Mouse (Mus musculus) erythroblast, embryonic 14.5 days (primary cell): Measurements from ENCODE around the gene Zdhhc13. TPM values are rescaled to one million over a fixed set of nuclear protein-coding genes. Genes with fewer than 3 reads are reported as not detected.

Source experiments
- H3K27me3 ChIP-seq: 2 replicates; pipeline ENCODE4 v1.6.1; 2012; ENCODE audit warnings: inconsistent platforms; ENCODE audit not compliant: control insufficient read depth
- H3K36me3 ChIP-seq: 2 replicates; pipeline ENCODE4 v1.6.1; 2012; ENCODE audit warnings: mild to moderate bottlenecking, inconsistent platforms; ENCODE audit not compliant: control insufficient read depth
- H3K4me1 ChIP-seq: 2 replicates; pipeline ENCODE4 v1.6.1; 2012; ENCODE audit warnings: inconsistent platforms; ENCODE audit not compliant: control insufficient read depth
- H3K4me3 ChIP-seq: replicated peaks from 2 replicates; pipeline ENCODE3; 2012; ENCODE audit warnings: moderate library complexity, mild to moderate bottlenecking, inconsistent platforms
- H3K9me3 ChIP-seq: 2 replicates; pipeline ENCODE4 v1.6.1; 2012; ENCODE audit warnings: low read length, inconsistent platforms, mixed read lengths; ENCODE audit not compliant: control insufficient read depth
- GATA1 ChIP-seq: IDR thresholded peaks from 2 replicates; pipeline ENCODE4 v1.6.1; 2012; ENCODE audit warnings: low read length, inconsistent platforms, mixed read lengths
- TAL1 ChIP-seq: IDR thresholded peaks from 3 replicates; pipeline ENCODE4 v1.6.1; 2012; ENCODE audit warnings: low read length, inconsistent platforms, mixed read lengths
- polyA plus RNA-seq: library from polyadenylated mRNA; stranded (reverse); fragments of >175 nt; gene quantifications from 2 replicates; pipeline ENCODE4 v1.2.3, GENCODE M21; 2012

The Zdhhc13 gene
- polyA plus RNA-seq, 1 experiment = 0.08 TPM

DNA sequence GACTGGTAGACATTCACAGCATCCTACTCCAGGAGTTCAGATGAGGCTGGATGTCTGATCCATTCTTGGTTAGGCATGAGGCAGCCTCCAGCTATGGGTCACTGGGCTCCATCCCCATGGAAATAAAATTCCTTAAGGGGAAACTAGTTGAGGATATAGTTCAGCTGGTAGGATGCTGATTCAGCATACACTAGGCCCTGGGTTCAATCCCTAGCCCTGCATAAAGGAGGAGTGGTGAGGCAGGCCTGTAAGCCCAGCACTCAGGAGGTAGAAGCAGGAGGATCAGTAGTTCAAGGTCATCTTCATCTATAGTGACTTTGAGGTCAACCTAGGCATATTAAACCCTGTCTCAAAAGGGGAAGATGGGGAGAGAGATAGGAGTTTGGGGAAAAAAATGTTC lies 75.4 kb downstream of the Zdhhc13 start:
- Histone ChIP-seq H3K9me3 (no peaks in the 10 kb centered on the region), H3K4me3 (no peak overlapping the region), H3K27me3 (no peaks in the 10 kb centered on the region), H3K36me3 (peaks cover 91% of the 10 kb centered on the region), H3K4me1 (peaks cover 4% of the 10 kb centered on the region; the same call in 1 of the 2 replicates)
- TF ChIP-seq GATA1 (no peak), TAL1 (no peak)

DNA sequence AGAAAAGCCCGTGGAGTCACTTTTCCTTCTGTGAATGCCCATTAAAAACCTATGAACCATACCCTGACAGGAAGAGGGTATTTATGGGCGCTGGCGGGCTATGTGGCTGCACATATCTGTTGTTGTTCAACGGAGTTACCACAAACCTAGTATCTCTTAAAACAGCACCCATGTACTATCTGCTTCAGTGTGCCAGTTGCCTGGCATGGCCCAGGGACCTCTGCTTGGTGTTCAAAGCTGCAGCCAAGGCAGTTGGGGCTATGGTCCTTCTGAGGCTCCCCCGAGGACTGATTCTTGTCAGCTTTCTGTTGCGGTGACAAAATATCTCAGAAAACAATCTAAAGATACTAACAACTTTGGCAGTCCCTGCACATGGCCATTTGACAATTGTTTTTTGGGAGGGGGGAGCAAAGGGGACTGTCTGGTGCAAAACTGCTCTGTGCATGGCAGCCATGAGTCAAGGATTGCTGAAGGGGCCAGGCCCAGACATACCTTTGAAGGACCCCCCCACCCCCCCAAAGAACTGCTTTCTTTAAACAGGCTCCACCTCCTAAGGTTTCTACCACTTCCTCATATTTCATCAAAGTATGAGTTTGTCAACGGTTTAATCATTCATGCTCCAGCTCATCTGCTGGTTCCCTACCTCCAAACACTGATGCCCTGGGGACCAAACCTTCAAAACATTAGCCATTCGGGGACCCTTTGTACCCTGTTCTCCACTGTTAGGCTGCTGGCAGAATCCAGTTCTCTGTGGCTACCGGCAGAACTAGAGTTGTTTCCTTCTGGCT lies 76.1 kb downstream of the Zdhhc13 start:
- H3K4me3 ChIP-seq = no peak overlapping the region
- H3K27me3 ChIP-seq = no peaks in the 10 kb centered on the region
- no peaks in the 10 kb centered on the region for H3K9me3 ChIP-seq
- peaks cover 4% of the 10 kb centered on the region; the same call in 1 of the 2 replicates for H3K4me1 ChIP-seq
- no peak for TF ChIP-seq GATA1
- TF ChIP-seq TAL1 = no peak
- peaks cover 97% of the 10 kb centered on the region for H3K36me3 ChIP-seq

DNA sequence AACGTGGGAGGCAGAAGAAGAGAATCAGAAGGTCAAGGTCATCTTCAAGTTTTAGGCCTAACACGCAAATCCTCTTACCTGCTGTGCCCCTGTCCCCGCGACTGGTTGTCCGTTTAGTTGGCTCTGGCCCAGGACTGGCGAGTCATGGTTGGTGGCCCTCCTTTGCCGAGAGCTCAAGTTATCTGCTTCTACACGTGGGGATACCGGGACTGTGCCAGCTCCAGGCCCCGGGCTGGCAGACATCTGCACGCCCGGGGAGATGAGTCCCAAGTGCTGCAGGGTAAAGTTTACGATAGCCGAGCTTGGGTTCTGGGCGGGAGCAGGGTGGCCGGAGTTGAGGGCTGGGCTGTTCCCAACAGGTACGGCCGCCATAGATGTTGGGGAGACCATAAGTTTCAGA lies 78.8 kb downstream of the Zdhhc13 start:
- Histone ChIP-seq H3K4me3 (no peak overlapping the region), H3K36me3 (peaks cover 100% of the 10 kb centered on the region)
- no peak for TF ChIP-seq TAL1
- TF ChIP-seq GATA1 = no peak

DNA sequence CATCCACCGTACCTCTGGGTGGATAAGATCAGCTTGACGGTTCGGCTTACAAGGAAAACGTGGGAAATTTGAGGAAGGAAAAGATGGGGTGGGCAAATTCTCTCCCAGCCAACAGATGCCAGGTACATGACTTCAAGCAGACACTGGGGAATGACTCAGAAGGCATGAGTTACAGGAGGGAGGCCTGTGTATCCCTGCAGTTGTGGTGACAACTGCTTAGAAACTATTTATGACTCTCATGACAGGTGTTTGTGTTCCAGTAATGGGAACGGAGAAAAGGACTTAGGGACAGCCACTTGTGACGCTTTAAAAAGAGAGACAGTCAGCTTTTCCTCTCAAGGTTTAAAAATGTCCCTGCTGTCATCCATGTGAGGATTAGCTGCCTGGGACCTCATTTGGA lies 81.3 kb downstream of the Zdhhc13 start:
- Histone ChIP-seq H3K36me3 (peaks cover 100% of the 10 kb centered on the region), H3K27me3 (no peaks in the 10 kb centered on the region), H3K9me3 (no peaks in the 10 kb centered on the region), H3K4me3 (no peak overlapping the region), H3K4me1 (peaks cover 17% of the 10 kb centered on the region)
- TF ChIP-seq TAL1 = no peak
- TF ChIP-seq GATA1 = no peak

More for the DNA sequence above, 78.8 kb downstream of the Zdhhc13 start:
- Histone ChIP-seq H3K9me3 (no peaks in the 10 kb centered on the region), H3K27me3 (no peaks in the 10 kb centered on the region), H3K4me1 (peaks cover 12% of the 10 kb centered on the region)

DNA sequence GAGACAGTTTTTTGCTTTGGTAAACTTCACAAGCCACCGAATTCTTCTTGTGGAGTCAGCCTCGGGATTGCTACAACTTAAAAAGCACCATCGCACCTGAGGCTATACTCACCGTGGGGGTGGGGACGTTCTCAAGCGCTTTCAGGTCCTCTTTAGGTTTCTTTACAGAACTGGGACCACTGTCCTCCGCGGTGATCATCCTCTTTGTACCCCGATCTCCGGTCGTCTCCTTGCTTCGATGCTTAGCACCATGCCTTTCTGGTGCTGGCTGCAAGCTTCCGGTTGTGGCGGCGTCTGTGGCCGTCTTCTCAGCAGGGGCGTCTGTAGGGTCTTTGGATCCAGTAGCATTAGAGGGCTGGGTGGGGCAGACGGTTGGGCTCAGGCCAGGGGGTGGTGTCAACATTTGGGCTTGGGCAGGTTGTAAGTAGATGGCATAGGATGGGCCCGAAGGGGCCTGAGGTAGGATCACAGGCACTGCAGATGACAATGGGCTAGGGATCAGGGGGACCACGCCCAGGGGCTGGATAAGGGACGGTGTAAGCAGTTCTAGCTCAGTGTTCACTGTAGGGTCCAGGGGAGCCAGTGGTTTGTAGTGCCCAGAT lies 81.9 kb downstream of the Zdhhc13 start:
- peaks cover 100% of the 10 kb centered on the region for H3K36me3 ChIP-seq

DNA sequence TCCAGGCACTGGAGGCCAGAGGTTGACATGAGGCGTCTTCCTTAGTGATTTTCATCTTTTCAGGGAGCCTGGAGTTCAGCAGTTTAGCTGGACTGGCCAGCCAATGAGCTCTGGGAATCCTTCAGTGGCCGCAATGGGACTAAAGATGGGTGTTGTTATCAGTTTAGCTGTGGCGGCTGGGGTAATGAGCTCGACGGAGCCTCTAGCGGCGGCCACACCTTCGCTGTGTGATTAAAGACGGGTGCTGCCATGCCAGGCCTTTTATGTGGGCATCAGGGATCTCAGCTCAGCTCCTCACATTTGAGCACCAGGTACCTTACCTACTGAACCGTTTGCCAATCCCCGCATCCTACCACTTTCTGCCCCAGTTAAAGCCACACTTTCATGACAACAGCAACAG lies 82.5 kb downstream of the Zdhhc13 start:
- Histone ChIP-seq H3K9me3 (no peaks in the 10 kb centered on the region), H3K4me1 (peaks cover 21% of the 10 kb centered on the region), H3K4me3 (no peak overlapping the region), H3K36me3 (peaks cover 100% of the 10 kb centered on the region), H3K27me3 (no peaks in the 10 kb centered on the region)
- TF ChIP-seq TAL1 (no peak), GATA1 (no peak)

More for the DNA sequence above, 81.9 kb downstream of the Zdhhc13 start:
- no peak overlapping the region for H3K4me3 ChIP-seq
- no peaks in the 10 kb centered on the region for H3K27me3 ChIP-seq
- no peaks in the 10 kb centered on the region for H3K9me3 ChIP-seq
- TF ChIP-seq TAL1 = no peak
- peaks cover 19% of the 10 kb centered on the region for H3K4me1 ChIP-seq

DNA sequence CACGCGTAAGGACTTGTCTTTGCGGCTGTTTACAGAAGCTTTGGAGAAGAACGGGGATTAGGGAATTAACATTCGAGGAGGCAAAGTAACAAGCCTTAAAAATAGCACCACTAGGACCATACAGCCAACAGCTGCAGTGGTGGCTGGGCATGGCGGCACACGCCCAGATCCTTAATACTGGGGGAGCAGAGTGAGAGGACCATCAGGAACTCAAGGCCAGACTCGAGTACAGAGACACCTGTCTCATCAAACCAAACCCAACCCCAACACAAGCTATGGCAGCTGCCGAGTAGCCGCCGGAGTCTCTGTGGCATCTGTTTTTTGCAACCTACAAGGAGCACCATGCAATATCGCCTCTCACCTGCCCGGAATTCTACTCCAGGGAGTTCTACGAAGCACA lies 86.3 kb downstream of the Zdhhc13 start:
- H3K27me3 ChIP-seq = no peaks in the 10 kb centered on the region
- no peaks in the 10 kb centered on the region for H3K9me3 ChIP-seq
- TF ChIP-seq TAL1 (no peak), GATA1 (no peak)
- peaks cover 50% of the 10 kb centered on the region for H3K4me1 ChIP-seq
- no peak overlapping the region for H3K4me3 ChIP-seq
- peaks cover 97% of the 10 kb centered on the region for H3K36me3 ChIP-seq

DNA sequence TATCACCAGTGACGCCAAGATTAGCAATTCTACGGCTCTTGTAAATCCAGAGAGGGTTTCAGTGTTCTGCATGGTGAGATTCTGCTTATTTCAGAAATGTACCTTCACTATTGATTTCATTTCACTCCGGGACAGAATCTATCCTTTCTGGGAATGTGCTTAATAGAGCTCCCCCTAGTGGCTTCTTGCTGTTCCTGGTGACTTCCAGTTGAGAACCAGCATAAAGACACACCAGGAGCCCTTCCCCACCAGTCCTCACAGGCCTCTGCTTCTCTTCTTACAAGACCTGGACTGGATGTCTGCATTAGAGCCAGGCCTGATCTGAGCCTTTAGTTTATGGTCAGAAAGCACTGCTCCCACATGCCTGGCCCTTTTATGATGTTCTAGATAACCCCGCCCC lies 87.7 kb downstream of the Zdhhc13 start:
- TF ChIP-seq TAL1 (no peak), GATA1 (no peak)
- H3K36me3 ChIP-seq = peaks cover 86% of the 10 kb centered on the region
- peaks cover 48% of the 10 kb centered on the region for H3K4me1 ChIP-seq

More for the DNA sequence above, 87.7 kb downstream of the Zdhhc13 start:
- H3K4me3 ChIP-seq = no peak overlapping the region
- no peaks in the 10 kb centered on the region for H3K9me3 ChIP-seq
- no peaks in the 10 kb centered on the region for H3K27me3 ChIP-seq

Other genes starting within 250 kb of the Zdhhc13 start
- gene Mrgprb2, start 230.9 kb upstream of the Zdhhc13 start, polyA plus RNA-seq = not detected in 2 replicates
- gene Mrgprb3, start 145.2 kb upstream of the Zdhhc13 start, polyA plus RNA-seq = not detected in 2 replicates
- gene Csrp3, start 59.0 kb downstream of the Zdhhc13 start, polyA plus RNA-seq = not detected in 2 replicates
- 19.5 and 22.3 TPM in 2 replicates for gene E2f8, start 92.6 kb downstream of the Zdhhc13 start, polyA plus RNA-seq
- 0.06 and 0.11 TPM in 2 replicates for gene Nav2, start 119.7 kb downstream of the Zdhhc13 start, polyA plus RNA-seq